Mouse (Mus musculus) heart, embryonic 13.5 days (tissue): Measurements from ENCODE around the gene Olfr353. TPM values are rescaled to one million over a fixed set of nuclear protein-coding genes. Genes with fewer than 3 reads are reported as not detected.

ENCODE experiments used
- ATAC-seq: fragments of 200-750 bp; cut with Nextera tagmentation; 2 replicates; pipeline ENCODE4 v1.8.0; 2017; ENCODE audit warnings: moderate TSS enrichment; ENCODE audit not compliant: insufficient number of reproducible peaks, low FRiP score, low TSS enrichment; ENCODE audit errors: extremely low read depth
- H3K27ac ChIP-seq: fragments of 300-500 bp; sonication (generic); replicated peaks from 2 replicates; pipeline ENCODE4 v1.5.1; 2015; ENCODE audit warnings: moderate library complexity, mild to moderate bottlenecking, inconsistent platforms
- H3K27me3 ChIP-seq: fragments of 300-500 bp; sonication (generic); replicated peaks from 2 replicates; pipeline ENCODE4 v1.6.1; 2015; ENCODE audit warnings: mild to moderate bottlenecking, inconsistent platforms
- H3K36me3 ChIP-seq: fragments of 300-500 bp; sonication (generic); 2 replicates; pipeline ENCODE4 v1.6.1; 2015; ENCODE audit warnings: mild to moderate bottlenecking, inconsistent platforms
- H3K4me1 ChIP-seq: fragments of 300-500 bp; sonication (generic); 2 replicates; pipeline ENCODE4 v1.6.1; 2015; ENCODE audit warnings: inconsistent platforms
- H3K4me2 ChIP-seq: fragments of 300-500 bp; sonication (generic); 2 replicates; pipeline ENCODE4 v1.6.1; 2015; ENCODE audit warnings: inconsistent platforms, mild to moderate bottlenecking, moderate library complexity
- H3K4me3 ChIP-seq: fragments of 300-500 bp; sonication (generic); 2 replicates; pipeline ENCODE4 v1.5.1; 2015; ENCODE audit warnings: moderate library complexity, mild to moderate bottlenecking, inconsistent platforms
- H3K9ac ChIP-seq: fragments of 300-500 bp; sonication (generic); 2 replicates; pipeline ENCODE4 v1.6.1; 2015; ENCODE audit warnings: inconsistent platforms, mild to moderate bottlenecking, moderate library complexity
- H3K9me3 ChIP-seq: fragments of 300-500 bp; sonication (generic); 2 replicates; pipeline ENCODE4 v1.6.1; 2016; ENCODE audit warnings: inconsistent platforms
- WGBS: fragments of 180-500 bp; shearing (Covaris S2); methylation state at CpG from one replicate; pipeline ENCODE4 v1.1.7; 2015; ENCODE audit warnings: mixed read lengths; 5-methylcytosine and 5-hydroxymethylcytosine counted together
- polyA plus RNA-seq: library from polyadenylated mRNA; unstranded; fragments of >200 nt; fragmentation: Nextera tagmentation; extraction: Ambion mirVana; gene quantifications from 2 replicates; pipeline ENCODE4 v1.2.1, GENCODE M21; 2015

The Olfr353 gene
- polyA plus RNA-seq = not detected in 2 replicates

GRCm38 (mm10) chr2:36892836-36893235 lies at the start of gene Olfr353:
Gene Olfr353, minus strand, starts transcription at chr2:36892936.
- no peak for ATAC-seq
- 0 out of 2 replicates have a peak, but pooled peaks cover 11% of the 10 kb centered on the region for H3K9me3 ChIP-seq
- no peaks in the 10 kb centered on the region for H3K4me1 ChIP-seq
- H3K9ac ChIP-seq = no peak within 1 kb of the TSS
- no peaks in the 10 kb centered on the region for H3K36me3 ChIP-seq
- H3K4me3 ChIP-seq = no peak within 1 kb of the TSS
- H3K27ac ChIP-seq = no peak within 1 kb of the TSS
- no peak within 1 kb of the TSS for H3K4me2 ChIP-seq
- no peaks in the 10 kb centered on the region for H3K27me3 ChIP-seq

- Histone ChIP-seq H3K4me2 (no peak within 1 kb of the TSS), H3K27me3 (no peaks in the 10 kb centered on the region), H3K4me3 (no peak within 1 kb of the TSS), H3K27ac (no peak within 1 kb of the TSS), H3K9ac (no peak within 1 kb of the TSS), H3K4me1 (no peaks in the 10 kb centered on the region), H3K36me3 (no peaks in the 10 kb centered on the region), H3K9me3 (peaks cover 7% of the 10 kb centered on the region; the same call in 1 of the 2 replicates)
- ATAC-seq = no peak
- 64% methylated on average over 2 of the region's 2 CpGs for WGBS
Observed at GRCm38 (mm10) chr2:36936821-36937220, 44.1 kb upstream of the Olfr353 start, which contains the start of gene Olfr356. Gene Olfr356, plus strand, starts transcription at chr2:36937121.

- Histone ChIP-seq H3K9me3 (0 out of 2 replicates have a peak, but pooled peaks cover 3% of the 10 kb centered on the region), H3K27ac (no peak within 1 kb of the TSS), H3K4me1 (no peaks in the 10 kb centered on the region), H3K9ac (no peak within 1 kb of the TSS), H3K4me3 (no peak within 1 kb of the TSS), H3K4me2 (no peak within 1 kb of the TSS), H3K27me3 (no peaks in the 10 kb centered on the region), H3K36me3 (no peaks in the 10 kb centered on the region)
- no peak for ATAC-seq
Observed at GRCm38 (mm10) chr2:36928797-36929196, 36.1 kb upstream of the Olfr353 start, which contains the start of gene Olfr355. Gene Olfr355, minus strand, starts transcription at chr2:36928897.

GRCm38 (mm10) chr2:36905380-36905779 lies 12.6 kb upstream of the Olfr353 start, which contains the start of gene Olfr354:
Gene Olfr354, plus strand, starts transcription at chr2:36905680.
- no peaks in the 10 kb centered on the region for H3K36me3 ChIP-seq
- no peak within 1 kb of the TSS for H3K4me2 ChIP-seq
- H3K9me3 ChIP-seq = peaks cover 9% of the 10 kb centered on the region; the same call in 1 of the 2 replicates
- H3K4me1 ChIP-seq = no peaks in the 10 kb centered on the region
- no peak within 1 kb of the TSS for H3K4me3 ChIP-seq
- no peak within 1 kb of the TSS for H3K9ac ChIP-seq
- H3K27ac ChIP-seq = no peak within 1 kb of the TSS
- no peaks in the 10 kb centered on the region for H3K27me3 ChIP-seq
- ATAC-seq = no peak

GRCm38 (mm10) chr2:36897114-36897513 lies 4.4 kb upstream of the Olfr353 start:
- H3K4me2 ChIP-seq = no peak overlapping the region
- no peak overlapping the region for H3K27ac ChIP-seq
- H3K9ac ChIP-seq = no peak overlapping the region
- H3K36me3 ChIP-seq = no peaks in the 10 kb centered on the region
- H3K4me3 ChIP-seq = no peak overlapping the region
- H3K9me3 ChIP-seq = peaks cover 15% of the 10 kb centered on the region; the same call in 1 of the 2 replicates
- no peak for ATAC-seq
- no peaks in the 10 kb centered on the region for H3K27me3 ChIP-seq
- H3K4me1 ChIP-seq = no peaks in the 10 kb centered on the region

GRCm38 (mm10) chr2:36868160-36868559 lies 24.6 kb downstream of the Olfr353 start, which contains the start of gene Olfr352:
Gene Olfr352, plus strand, starts transcription at chr2:36868460.
- Histone ChIP-seq H3K4me2 (no peak within 1 kb of the TSS), H3K4me3 (no peak within 1 kb of the TSS), H3K27ac (no peak within 1 kb of the TSS), H3K9ac (no peak within 1 kb of the TSS), H3K27me3 (no peaks in the 10 kb centered on the region), H3K9me3 (peaks cover 19% of the 10 kb centered on the region), H3K36me3 (no peaks in the 10 kb centered on the region), H3K4me1 (no peaks in the 10 kb centered on the region)
- no peak for ATAC-seq
- 73% methylated on average over 1 of the region's 1 CpGs for WGBS

GRCm38 (mm10) chr2:36862560-36862959 lies 30.2 kb downstream of the Olfr353 start, which contains the start of gene Olfr351:
Gene Olfr351, minus strand, starts transcription at chr2:36862660.
- H3K27ac ChIP-seq = no peak within 1 kb of the TSS
- no peaks in the 10 kb centered on the region for H3K4me1 ChIP-seq
- ATAC-seq = no peak
- 57% methylated on average over 1 of the region's 1 CpGs for WGBS
- H3K36me3 ChIP-seq = no peaks in the 10 kb centered on the region
- no peak within 1 kb of the TSS for H3K9ac ChIP-seq
- H3K9me3 ChIP-seq = peaks cover 16% of the 10 kb centered on the region
- no peak within 1 kb of the TSS for H3K4me3 ChIP-seq
- no peak within 1 kb of the TSS for H3K4me2 ChIP-seq
- H3K27me3 ChIP-seq = no peaks in the 10 kb centered on the region

- 0 out of 2 replicates have a peak, but pooled peaks cover 26% of the 10 kb centered on the region for H3K9me3 ChIP-seq
- no peaks in the 10 kb centered on the region for H3K4me1 ChIP-seq
- no peak within 1 kb of the TSS for H3K4me2 ChIP-seq
- no peak for ATAC-seq
- no peaks in the 10 kb centered on the region for H3K36me3 ChIP-seq
- H3K9ac ChIP-seq = no peak within 1 kb of the TSS
- H3K4me3 ChIP-seq = no peak within 1 kb of the TSS
- H3K27me3 ChIP-seq = no peaks in the 10 kb centered on the region
- H3K27ac ChIP-seq = no peak within 1 kb of the TSS
- WGBS = 74% methylated on average over 1 of the region's 1 CpGs
Observed at GRCm38 (mm10) chr2:36846010-36846409, 46.7 kb downstream of the Olfr353 start, which contains the start of gene Olfr350. Gene Olfr350, plus strand, starts transcription at chr2:36846310.

Other genes starting within 250 kb of the Olfr353 start
- gene Olfr346, start 207.1 kb downstream of the Olfr353 start, polyA plus RNA-seq = not detected in 2 replicates
- not detected in 2 replicates for gene Olfr347, start 161.0 kb downstream of the Olfr353 start, polyA plus RNA-seq
- not detected in 2 replicates for gene Olfr348, start 108.7 kb downstream of the Olfr353 start, polyA plus RNA-seq
- gene Olfr50, start 102.4 kb downstream of the Olfr353 start, polyA plus RNA-seq = not detected in 2 replicates
- not detected in 2 replicates for gene Olfr3, start 75.9 kb downstream of the Olfr353 start, polyA plus RNA-seq
- gene Olfr350, start 46.6 kb downstream of the Olfr353 start, polyA plus RNA-seq = not detected in 2 replicates
- not detected in 2 replicates for gene Olfr351, start 30.3 kb downstream of the Olfr353 start, polyA plus RNA-seq
- gene Olfr352, start 24.5 kb downstream of the Olfr353 start, polyA plus RNA-seq = not detected in 2 replicates
- gene Olfr354, start 12.7 kb upstream of the Olfr353 start, polyA plus RNA-seq = not detected in 2 replicates
- not detected in 2 replicates for gene Olfr355, start 36.0 kb upstream of the Olfr353 start, polyA plus RNA-seq
- gene Olfr356, start 44.2 kb upstream of the Olfr353 start, polyA plus RNA-seq = not detected in 2 replicates
- gene Olfr357, start 100.9 kb upstream of the Olfr353 start, polyA plus RNA-seq = not detected in 2 replicates
- not detected in 2 replicates for gene Olfr358, start 116.4 kb upstream of the Olfr353 start, polyA plus RNA-seq
- gene Olfr360, start 172.8 kb upstream of the Olfr353 start, polyA plus RNA-seq = not detected in 2 replicates
- not detected in 2 replicates for gene Olfr361, start 196.4 kb upstream of the Olfr353 start, polyA plus RNA-seq
- gene Olfr362, start 225.0 kb upstream of the Olfr353 start, polyA plus RNA-seq = not detected in 2 replicates
- not detected in 2 replicates for gene Olfr364-ps1, start 246.4 kb upstream of the Olfr353 start, polyA plus RNA-seq